Mouse (Mus musculus) liver, embryonic 11.5 days (tissue): Measurements from ENCODE around the gene Pbxip1. TPM values are rescaled to one million over a fixed set of nuclear protein-coding genes. Genes with fewer than 3 reads are reported as not detected.
"Not testable (repeated sequence)": the region's sequence is repeated elsewhere in the genome, so short reads cannot be mapped to it uniquely, and the experiment has no call there.

Experiments
- ATAC-seq: fragments of 200-750 bp; cut with Nextera tagmentation; replicated peaks from 2 replicates; pipeline ENCODE4 v1.8.0; 2017; ENCODE audit warnings: moderate number of reproducible peaks, mild to moderate bottlenecking, moderate TSS enrichment, moderate library complexity; ENCODE audit not compliant: low FRiP score
- DNase-seq: peaks from one replicate; pipeline ENCODE4 v3.0.0-alpha.2; 2017; ENCODE audit warnings: low spot score
- H3K27ac ChIP-seq: fragments of 300-500 bp; sonication (generic); 2 replicates; pipeline ENCODE4 v1.5.1; 2014; ENCODE audit warnings: mild to moderate bottlenecking, low read depth, low read length, control low read depth
- H3K27me3 ChIP-seq: fragments of 300-500 bp; sonication (generic); replicated peaks from 2 replicates; pipeline ENCODE4 v1.6.1; 2014; ENCODE audit warnings: low read length, mixed read lengths; ENCODE audit not compliant: control insufficient read depth, insufficient read depth
- H3K36me3 ChIP-seq: fragments of 300-500 bp; sonication (generic); 2 replicates; pipeline ENCODE4 v1.6.1; 2014; ENCODE audit warnings: mild to moderate bottlenecking, low read length, moderate library complexity, mixed read lengths; ENCODE audit not compliant: control insufficient read depth, insufficient read depth
- H3K4me1 ChIP-seq: fragments of 300-500 bp; sonication (generic); replicated peaks from 2 replicates; pipeline ENCODE4 v1.6.1; 2014; ENCODE audit warnings: low read length, mixed read lengths; ENCODE audit not compliant: control insufficient read depth, insufficient read depth
- H3K4me2 ChIP-seq: fragments of 300-500 bp; sonication (generic); 2 replicates; pipeline ENCODE4 v1.6.1; 2014; ENCODE audit warnings: mild to moderate bottlenecking, control low read depth, moderate library complexity
- H3K4me3 ChIP-seq: fragments of 300-500 bp; sonication (generic); 2 replicates; pipeline ENCODE4 v1.5.1; 2014; ENCODE audit warnings: low read depth, low read length, control low read depth
- H3K9ac ChIP-seq: fragments of 300-500 bp; sonication (generic); 2 replicates; pipeline ENCODE4 v1.6.1; 2014; ENCODE audit warnings: low read depth, low read length, control low read depth
- H3K9me3 ChIP-seq: fragments of 300-500 bp; sonication (generic); 2 replicates; pipeline ENCODE4 v1.6.1; 2016; ENCODE audit warnings: low read length, inconsistent platforms, mixed read lengths; ENCODE audit not compliant: control insufficient read depth
- WGBS: fragments of 180-500 bp; shearing (Covaris S2); extraction: QIAGEN DNeasy Blood & Tissue Kit; methylation state at CpG from one replicate; pipeline ENCODE4 v1.1.7; 2014; 5-methylcytosine and 5-hydroxymethylcytosine counted together
- polyA plus RNA-seq: library from polyadenylated mRNA; unstranded; fragments of >200 nt; fragmentation: Nextera tagmentation; extraction: Ambion mirVana; gene quantifications from 2 replicates; pipeline ENCODE4 v1.2.1, GENCODE M21; 2014

Pbxip1 gene
- polyA plus RNA-seq, 1 experiment from 2014 or later = 8.3 TPM

GRCm38 (mm10) chr3:89421002-89421774, 15.3 kb upstream of the Pbxip1 start:
- DNase-seq = peak; percentile 73
- 5% methylated on average over 11 of the region's 11 CpGs for WGBS
- peaks cover 55% of the 10 kb centered on the region for H3K4me1 ChIP-seq

GRCm38 (mm10) chr3:89421810-89422473, 14.6 kb upstream of the Pbxip1 start:
- ATAC-seq (no peak), DNase-seq (no peak)
- peaks cover 3% of the 10 kb centered on the region for H3K36me3 ChIP-seq
- no peaks in the 10 kb centered on the region for H3K9me3 ChIP-seq
- 14% methylated on average over 22 of the region's 22 CpGs for WGBS
- H3K4me3 ChIP-seq = peak overlapping the region; percentile 64
- no peaks in the 10 kb centered on the region for H3K27me3 ChIP-seq
- peak overlapping the region; percentile 98 for H3K4me2 ChIP-seq
- peak overlapping the region; percentile 91 for H3K27ac ChIP-seq
- peaks cover 55% of the 10 kb centered on the region for H3K4me1 ChIP-seq
- H3K9ac ChIP-seq = peak overlapping the region; percentile 78

More at GRCm38 (mm10) chr3:89421002-89421774, 15.3 kb upstream of the Pbxip1 start:
- Histone ChIP-seq H3K4me3 (peak overlapping the region; percentile 64), H3K9ac (peak overlapping the region; percentile 78), H3K27me3 (no peaks in the 10 kb centered on the region), H3K27ac (peak overlapping the region; percentile 91), H3K36me3 (peaks cover 6% of the 10 kb centered on the region), H3K9me3 (no peaks in the 10 kb centered on the region), H3K4me2 (peak overlapping the region; percentile 98)
- ATAC-seq = peak; percentile 78

GRCm38 (mm10) chr3:89422556-89423205, 13.8 kb upstream of the Pbxip1 start:
- Histone ChIP-seq H3K36me3 (peaks cover 10% of the 10 kb centered on the region), H3K27ac (peak overlapping the region; percentile 91; the same call in 1 of the 2 replicates), H3K9me3 (no peaks in the 10 kb centered on the region), H3K27me3 (no peaks in the 10 kb centered on the region), H3K4me1 (peaks cover 57% of the 10 kb centered on the region), H3K9ac (peak overlapping the region; percentile 78), H3K4me3 (peak overlapping the region; percentile 64), H3K4me2 (peak overlapping the region; percentile 98)
- WGBS = 58% methylated on average over 6 of the region's 6 CpGs
- no peak for ATAC-seq
- no peak for DNase-seq

- peak overlapping the region; percentile 4; the same call in 1 of the 2 replicates for H3K9ac ChIP-seq
These were observed 11.9 kb upstream of the Pbxip1 start for GRCm38 (mm10) chr3:89424416-89425140.

GRCm38 (mm10) chr3:89425141-89425525, 11.4 kb upstream of the Pbxip1 start:
- Histone ChIP-seq H3K4me3 (peak overlapping the region; percentile 64), H3K9ac (peak overlapping the region; percentile 10), H3K4me2 (peak overlapping the region; percentile 98), H3K27me3 (no peaks in the 10 kb centered on the region), H3K36me3 (peaks cover 14% of the 10 kb centered on the region), H3K9me3 (no peaks in the 10 kb centered on the region), H3K27ac (peak overlapping the region; percentile 82), H3K4me1 (peaks cover 53% of the 10 kb centered on the region)
- ATAC-seq (no peak), DNase-seq (no peak)
- 84% methylated on average over 5 of the region's 5 CpGs for WGBS

More at GRCm38 (mm10) chr3:89424416-89425140, 11.9 kb upstream of the Pbxip1 start:
- peak overlapping the region; percentile 64 for H3K4me3 ChIP-seq
- H3K36me3 ChIP-seq = peaks cover 14% of the 10 kb centered on the region
- WGBS = 73% methylated on average over 5 of the region's 5 CpGs
- H3K27ac ChIP-seq = peak overlapping the region; percentile 82
- H3K4me1 ChIP-seq = peaks cover 57% of the 10 kb centered on the region
- ATAC-seq (peak; percentile 40), DNase-seq (no peak)
- H3K9me3 ChIP-seq = no peaks in the 10 kb centered on the region
- H3K27me3 ChIP-seq = no peaks in the 10 kb centered on the region
- H3K4me2 ChIP-seq = peak overlapping the region; percentile 98

- peak overlapping the region; percentile 57 for H3K9ac ChIP-seq
- peak overlapping the region; percentile 82 for H3K27ac ChIP-seq
- H3K36me3 ChIP-seq = peaks cover 14% of the 10 kb centered on the region
- peak overlapping the region; percentile 64 for H3K4me3 ChIP-seq
- peaks cover 52% of the 10 kb centered on the region for H3K4me1 ChIP-seq
- WGBS = 40% methylated on average over 4 of the region's 4 CpGs
- no peaks in the 10 kb centered on the region for H3K27me3 ChIP-seq
- ATAC-seq (peak; percentile 22; the same call in 1 of the 2 replicates), DNase-seq (no peak)
- H3K4me2 ChIP-seq = peak overlapping the region; percentile 98
- H3K9me3 ChIP-seq = no peaks in the 10 kb centered on the region
These were observed 10.6 kb upstream of the Pbxip1 start for GRCm38 (mm10) chr3:89425876-89426275.

- 91% methylated on average over 7 of the region's 7 CpGs for whole genome bisulfite sequencing
- ATAC-seq, H3K9me3 ChIP-seq, DNase-seq, H3K4me3 ChIP-seq, H3K27ac ChIP-seq, H3K27me3 ChIP-seq, H3K9ac ChIP-seq, H3K4me2 ChIP-seq: not testable (repeated sequence)
- H3K36me3 ChIP-seq = peaks cover 29% of the 10 kb centered on the region
- H3K4me1 ChIP-seq = peaks cover 33% of the 10 kb centered on the region
These were observed 7.5 kb upstream of the Pbxip1 start for GRCm38 (mm10) chr3:89429021-89429420.
